26 mouse cellular contexts compared by ENCODE assay signal in genomic region chr3:53869263-53869662, GRCm38 (mm10). TPM values are rescaled to one million over a fixed set of nuclear protein-coding genes. Genes with fewer than 3 reads are reported as not detected.
A peak's percentile ranks its signal among the peaks of the same experiment; 100 is the strongest.
DNase-seq lines count a peak whose midpoint lies in the region; ATAC-seq lines count a peak whose summit lies in the region.
"Had no signal": no experiment of that assay in that cellular context is flagged by ENCODE, and none has a peak within 500 bp of the region (broad histone marks: within the 10 kb centered on the region; RNA-seq: fewer than 3 reads in every experiment).

No protein-coding gene starts in this region.

- H3K4me2 ChIP-seq in hindbrain, embryonic 12.5 days (replicated peaks), result no peak overlapping the region
- no peak overlapping the region for H3K4me2 ChIP-seq in midbrain, embryonic 15.5 days
- no peak overlapping the region for H3K4me2 ChIP-seq in heart, embryonic 12.5 days
- H3K4me2 ChIP-seq: liver, embryonic 12.5 days; lung, embryonic 15.5 days had no signal

- H3K4me1 ChIP-seq in hindbrain, embryonic 10.5 days (replicated peaks), result peaks cover 10% of the 10 kb centered on the region
- peaks cover 8% of the 10 kb centered on the region for H3K4me1 ChIP-seq in hindbrain, embryonic 12.5 days
- peaks cover 17% of the 10 kb centered on the region for H3K4me1 ChIP-seq in embryonic facial prominence, embryonic 10.5 days
- H3K4me1 ChIP-seq in midbrain, embryonic 15.5 days, result no peaks in the 10 kb centered on the region
- no peaks in the 10 kb centered on the region for H3K4me1 ChIP-seq in heart, embryonic 12.5 days (replicated peaks)
- H3K4me1 ChIP-seq: limb, embryonic 10.5 days; lung, embryonic 15.5 days had no signal

- no peak; the same call in 1 of the 2 replicates for ATAC-seq in hindbrain, embryonic 12.5 days (ENCODE audit: low FRiP score)
- ATAC-seq in midbrain, embryonic 15.5 days (replicated peaks), result peak; percentile 65
- ATAC-seq in heart, embryonic 12.5 days (ENCODE audit: insufficient number of reproducible peaks, low FRiP score), result no peak
- ATAC-seq: hindbrain, embryonic 16.5 days; liver, embryonic 12.5 days had no signal

- WGBS in hindbrain, embryonic 10.5 days, result 4% methylated on average over 1 of the region's 1 CpGs
- 0% methylated on average over 1 of the region's 1 CpGs for WGBS in hindbrain, embryonic 12.5 days
- 8% methylated on average over 1 of the region's 1 CpGs for WGBS in embryonic facial prominence, embryonic 10.5 days
- 2% methylated on average over 1 of the region's 1 CpGs for WGBS in midbrain, embryonic 15.5 days
- 6% methylated on average over 1 of the region's 1 CpGs for WGBS in heart, embryonic 12.5 days

- H3K27ac ChIP-seq in hindbrain, embryonic 10.5 days, result peak overlapping the region; percentile 67
- H3K27ac ChIP-seq in hindbrain, embryonic 12.5 days, result no peak overlapping the region; the same call in 1 of the 2 replicates
- H3K27ac ChIP-seq in embryonic facial prominence, embryonic 10.5 days (replicated peaks), result peak overlapping the region; percentile 72
- peak overlapping the region; percentile 30; the same call in 1 of the 2 replicates for H3K27ac ChIP-seq in midbrain, embryonic 15.5 days
- no peak overlapping the region for H3K27ac ChIP-seq in heart, embryonic 12.5 days (ENCODE audit: poor library complexity, severe bottlenecking)
- H3K27ac ChIP-seq: limb, embryonic 10.5 days; liver, embryonic 12.5 days; lung, embryonic 15.5 days had no signal

- no peak overlapping the region for H3K9ac ChIP-seq in hindbrain, embryonic 12.5 days
- H3K9ac ChIP-seq in midbrain, embryonic 15.5 days, result no peak overlapping the region
- no peak overlapping the region for H3K9ac ChIP-seq in heart, embryonic 12.5 days
- H3K9ac ChIP-seq: liver, embryonic 12.5 days; lung, embryonic 15.5 days had no signal

- no peaks in the 10 kb centered on the region for H3K36me3 ChIP-seq in hindbrain, embryonic 10.5 days
- no peaks in the 10 kb centered on the region for H3K36me3 ChIP-seq in hindbrain, embryonic 12.5 days
- no peaks in the 10 kb centered on the region for H3K36me3 ChIP-seq in embryonic facial prominence, embryonic 10.5 days (replicated peaks)
- H3K36me3 ChIP-seq in midbrain, embryonic 15.5 days (replicated peaks), result no peaks in the 10 kb centered on the region
- H3K36me3 ChIP-seq in heart, embryonic 12.5 days, result no peaks in the 10 kb centered on the region
- H3K36me3 ChIP-seq: limb, embryonic 10.5 days; liver, embryonic 12.5 days; lung, embryonic 15.5 days had no signal

- no peaks in the 10 kb centered on the region for H3K27me3 ChIP-seq in hindbrain, embryonic 10.5 days (ENCODE audit: insufficient read depth, poor library complexity, severe bottlenecking)
- H3K27me3 ChIP-seq in hindbrain, embryonic 12.5 days, result no peaks in the 10 kb centered on the region
- no peaks in the 10 kb centered on the region for H3K27me3 ChIP-seq in embryonic facial prominence, embryonic 10.5 days (replicated peaks; ENCODE audit: low read depth, poor library complexity, severe bottlenecking)
- no peaks in the 10 kb centered on the region for H3K27me3 ChIP-seq in midbrain, embryonic 15.5 days (replicated peaks)
- no peaks in the 10 kb centered on the region for H3K27me3 ChIP-seq in heart, embryonic 12.5 days (replicated peaks)
- H3K27me3 ChIP-seq: liver, embryonic 12.5 days; lung, embryonic 15.5 days had no signal

- no peak overlapping the region for H3K4me3 ChIP-seq in hindbrain, embryonic 10.5 days
- H3K4me3 ChIP-seq in hindbrain, embryonic 12.5 days, result no peak overlapping the region
- no peak overlapping the region for H3K4me3 ChIP-seq in embryonic facial prominence, embryonic 10.5 days
- H3K4me3 ChIP-seq in midbrain, embryonic 15.5 days, result no peak overlapping the region
- no peak overlapping the region for H3K4me3 ChIP-seq in heart, embryonic 12.5 days
- H3K4me3 ChIP-seq: limb, embryonic 10.5 days; liver, embryonic 12.5 days; lung, embryonic 15.5 days; myocyte had no signal

- no peak for DNase-seq in hindbrain, embryonic 10.5 days (ENCODE audit: low spot score)
- peak; percentile 85 for DNase-seq in ES-CJ7 (ENCODE audit: low read depth, low spot score)
- no peak for DNase-seq in embryonic facial prominence, embryonic 10.5 days (ENCODE audit: low spot score)
- no peak for DNase-seq in layer of hippocampus, postnatal 36 days
- DNase-seq: adrenal gland, postnatal 14 days; cerebellum, adult 9-11 months; gastrocnemius, postnatal 10 days; heart, postnatal 10 days; right cerebral cortex, adult 18-20 months; spleen, adult 18-20 months; thymus, postnatal 4 days had no signal

- no peaks in the 10 kb centered on the region for H3K9me3 ChIP-seq in hindbrain, embryonic 10.5 days
- H3K9me3 ChIP-seq in hindbrain, embryonic 12.5 days (replicated peaks), result no peaks in the 10 kb centered on the region
- H3K9me3 ChIP-seq in embryonic facial prominence, embryonic 10.5 days, result no peaks in the 10 kb centered on the region
- H3K9me3 ChIP-seq in midbrain, embryonic 15.5 days, result no peaks in the 10 kb centered on the region
- H3K9me3 ChIP-seq in heart, embryonic 12.5 days (replicated peaks), result no peaks in the 10 kb centered on the region
- H3K9me3 ChIP-seq: limb, embryonic 10.5 days; liver, embryonic 12.5 days; lung, embryonic 15.5 days had no signal

RNA-seq across cellular contexts. Expression of gene Ufm1, which starts 5.6 kb away (rescaled TPM):
- polyA plus RNA-seq in hindbrain, embryonic 10.5 days (2016; fragmentation: Nextera tagmentation; extraction: Ambion mirVana), result 91.3 and 99.3 TPM in 2 replicates
- polyA plus RNA-seq in hindbrain, embryonic 12.5 days (2016; fragmentation: Nextera tagmentation; extraction: Ambion mirVana), result 111 and 115 TPM in 2 replicates
- 97.1 and 100 TPM in 2 replicates for polyA plus RNA-seq in embryonic facial prominence, embryonic 10.5 days (2016; fragmentation: Nextera tagmentation; extraction: Ambion mirVana)
- 84.8 and 87.2 TPM in 2 replicates for polyA plus RNA-seq in midbrain, embryonic 15.5 days (2015; fragmentation: Nextera tagmentation; extraction: Ambion mirVana)
- 71.4 and 82.0 TPM in 2 replicates for polyA plus RNA-seq in heart, embryonic 12.5 days (2016; fragmentation: Nextera tagmentation; extraction: Ambion mirVana)
- total RNA-seq in layer of hippocampus, postnatal 36 days (2021), result 10 to 100 TPM; 73.8 to 90.6 TPM

RNA-seq across cellular contexts. Expression of gene Gm10985, which starts 24.4 kb away (rescaled TPM):
- not detected in 2 replicates for polyA plus RNA-seq in hindbrain, embryonic 10.5 days (2016; fragmentation: Nextera tagmentation; extraction: Ambion mirVana)
- not detected in 2 replicates for polyA plus RNA-seq in hindbrain, embryonic 12.5 days (2016; fragmentation: Nextera tagmentation; extraction: Ambion mirVana)
- not detected in 2 replicates for polyA plus RNA-seq in embryonic facial prominence, embryonic 10.5 days (2016; fragmentation: Nextera tagmentation; extraction: Ambion mirVana)
- polyA plus RNA-seq in midbrain, embryonic 15.5 days (2015; fragmentation: Nextera tagmentation; extraction: Ambion mirVana), result not detected in 2 replicates
- polyA plus RNA-seq in heart, embryonic 12.5 days (2016; fragmentation: Nextera tagmentation; extraction: Ambion mirVana), result not detected in 2 replicates
- total RNA-seq in layer of hippocampus, postnatal 36 days (2021), result not detected
- total RNA-seq: adrenal gland, postnatal 14 days; gastrocnemius, postnatal 10 days; heart, adult 8-10 months; heart, postnatal 10 days; MEL; neutrophil, adult 5-6 weeks had no signal
- polyA plus RNA-seq: C2C12; embryonic facial prominence, embryonic 14.5 days; hindbrain, embryonic 16.5 days; large intestine, adult 2 months; limb, embryonic 10.5 days; liver, embryonic 12.5 days; lung, embryonic 15.5 days; myocyte; testis, adult 2 months had no signal

Comparison
In these comparisons a context has a peak if more than half of its experiments do, and no peak if none do; other contexts are left out.
1. H3K27ac ChIP-seq: peak in hindbrain, embryonic 10.5 days (single experiment), embryonic facial prominence, embryonic 10.5 days (single experiment) and midbrain, embryonic 15.5 days (single experiment); none in hindbrain, embryonic 12.5 days (single experiment) and heart, embryonic 12.5 days (single experiment).